Mouse (Mus musculus): ENCODE measurements around the gene Thtpa. TPM values are rescaled to one million over a fixed set of nuclear protein-coding genes. Genes with fewer than 3 reads are reported as not detected.
A peak's percentile ranks its signal among the peaks of the same experiment; 100 is the strongest.

Thtpa gene
- total RNA-seq, 2 experiments from 2014 or later: 13.2 to 17.5 TPM

GRCm38 (mm10) chr14:55105836-55106809, 11.5 kb downstream of the Thtpa start, which contains the start of gene Ap1g2:
Gene Ap1g2, minus strand, starts transcription at chr14:55106593.
- DNase-seq: peak; percentile 90

GRCm38 (mm10) chr14:55106990-55107389, 12.4 kb downstream of the Thtpa start:
- DNase-seq: no peak

- DNase-seq: peak; percentile 18
Measured at GRCm38 (mm10) chr14:55108202-55108870, 13.8 kb downstream of the Thtpa start.

DNA sequence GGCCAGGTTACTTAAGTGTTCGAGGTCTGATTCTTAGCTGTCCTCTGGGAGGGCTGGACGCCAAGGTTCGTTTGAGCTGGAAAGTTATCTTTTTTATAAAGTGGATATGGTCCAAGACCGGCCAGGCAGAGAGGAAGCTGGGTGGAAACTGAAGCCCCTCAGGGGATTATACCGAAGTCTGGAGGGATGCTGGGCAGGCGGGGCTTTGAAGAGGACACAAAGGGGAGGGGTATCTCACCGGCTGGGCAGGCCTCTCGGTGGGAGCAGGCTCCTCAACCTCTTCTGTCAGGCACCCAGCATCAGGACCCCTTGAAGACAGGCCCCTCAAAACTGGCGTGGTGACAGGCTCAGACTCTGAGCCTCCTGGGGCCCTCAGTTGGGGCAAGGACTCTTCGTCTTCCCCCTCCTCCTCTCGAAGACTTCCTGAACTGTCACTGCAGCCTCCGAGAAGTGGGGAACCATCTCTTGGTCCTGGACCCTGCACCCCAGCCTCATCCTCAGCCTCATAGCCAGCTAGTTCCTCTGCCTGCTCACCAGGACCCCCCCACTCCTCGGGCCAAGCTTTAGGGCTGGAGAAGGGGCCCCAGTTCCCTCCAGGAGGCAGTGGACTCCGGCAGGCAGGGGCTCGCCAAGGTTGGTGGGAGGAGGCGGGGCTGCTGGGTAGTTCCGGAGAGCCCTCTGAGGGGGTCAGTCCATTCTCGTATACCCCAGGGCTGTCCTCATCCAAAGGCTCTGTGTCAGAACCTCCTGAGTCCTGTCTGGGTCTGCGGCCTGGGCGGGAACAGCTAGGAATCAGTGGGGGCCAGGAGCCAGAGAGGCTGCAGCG, 14.7 kb downstream of the Thtpa start:
- DNase-seq: no peak

DNA sequence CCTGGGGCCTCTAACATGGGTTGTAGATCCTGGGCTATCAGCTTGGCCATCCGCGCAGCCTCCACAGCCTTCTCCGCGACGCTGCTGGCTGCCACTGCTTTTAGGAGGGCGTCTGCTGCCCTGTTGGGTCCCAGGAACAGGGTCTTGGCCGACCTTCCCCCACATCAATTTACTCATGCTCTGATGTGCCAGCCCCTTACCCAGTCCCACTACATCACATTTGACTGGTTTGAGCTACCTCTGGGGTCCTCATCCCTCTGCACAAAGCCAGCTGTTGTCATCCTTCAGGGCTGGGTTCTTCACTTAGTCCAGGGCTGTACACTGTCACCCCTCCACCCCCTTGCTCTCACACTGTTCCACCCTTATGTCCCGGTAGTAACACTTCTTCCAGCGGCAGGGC, 15.5 kb downstream of the Thtpa start:
- DNase-seq: no peak

- no peak for DNase-seq
Measured at GRCm38 (mm10) chr14:55111720-55112119, 17.1 kb downstream of the Thtpa start.

GRCm38 (mm10) chr14:55113351-55113974, 18.9 kb downstream of the Thtpa start:
- DNase-seq: no peak

- peak; percentile 34 for DNase-seq
Measured at GRCm38 (mm10) chr14:55113975-55114645, 19.5 kb downstream of the Thtpa start.

DNA sequence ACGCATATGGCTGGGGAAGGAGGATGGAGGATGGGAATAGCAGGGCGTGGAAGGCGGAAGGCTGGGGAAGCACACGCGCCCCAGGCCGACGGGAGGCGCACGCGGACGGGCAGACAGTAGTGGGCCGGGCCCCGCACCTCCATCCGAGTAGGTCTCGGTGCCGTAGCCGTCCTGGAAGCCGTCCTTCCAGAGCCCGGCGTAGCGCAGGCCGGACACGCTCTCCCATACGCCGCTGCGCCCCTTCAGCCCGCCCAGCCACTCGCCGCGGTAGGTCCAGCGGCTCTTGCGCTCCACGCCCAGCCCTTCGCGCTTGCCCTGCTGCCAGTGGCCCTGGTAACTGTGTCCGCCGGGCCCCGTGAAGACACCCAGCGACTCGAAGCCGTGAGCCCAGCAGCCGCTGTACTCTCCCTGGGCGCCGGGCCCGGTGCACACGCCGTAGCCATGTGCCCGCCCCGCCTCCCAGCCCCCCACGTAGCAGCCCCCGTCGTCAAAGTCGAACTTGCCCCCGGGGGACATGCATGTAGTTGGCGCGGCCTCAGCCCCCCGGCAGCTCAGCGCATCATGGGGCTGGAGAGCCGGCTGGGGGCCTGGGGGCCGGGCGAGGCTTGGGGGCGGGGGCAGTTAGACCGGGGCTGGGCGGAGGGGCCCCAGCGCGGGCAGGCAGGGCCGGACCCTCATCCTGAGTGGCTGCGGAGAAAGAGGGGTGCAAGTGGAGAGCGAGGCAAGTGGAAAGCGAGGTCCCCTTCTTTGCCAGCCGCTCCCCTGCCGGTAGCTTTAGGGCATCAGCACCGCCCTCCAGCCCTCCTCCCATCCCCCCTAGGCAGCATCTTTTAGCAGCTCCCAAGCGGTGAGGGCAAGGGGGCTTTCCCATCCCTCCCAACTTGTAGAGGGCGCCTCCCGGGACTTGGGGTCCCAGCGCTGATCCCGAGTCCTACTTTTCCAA, 20.4 kb downstream of the Thtpa start:
- DNase-seq: peak; percentile 73

- no peak for DNase-seq
Measured at GRCm38 (mm10) chr14:55115846-55116245, 21.3 kb downstream of the Thtpa start.

GRCm38 (mm10) chr14:55116425-55117200, 22.0 kb downstream of the Thtpa start, which contains the start of gene Jph4:
Gene Jph4, minus strand, starts transcription at chr14:55116935.
- DNase-seq: peak; percentile 15

GRCm38 (mm10) chr14:55118852-55119251, 24.3 kb downstream of the Thtpa start:
- DNase-seq: peak; percentile 56

- no peak for DNase-seq
Measured at GRCm38 (mm10) chr14:55119421-55120134, 25.0 kb downstream of the Thtpa start.

DNA sequence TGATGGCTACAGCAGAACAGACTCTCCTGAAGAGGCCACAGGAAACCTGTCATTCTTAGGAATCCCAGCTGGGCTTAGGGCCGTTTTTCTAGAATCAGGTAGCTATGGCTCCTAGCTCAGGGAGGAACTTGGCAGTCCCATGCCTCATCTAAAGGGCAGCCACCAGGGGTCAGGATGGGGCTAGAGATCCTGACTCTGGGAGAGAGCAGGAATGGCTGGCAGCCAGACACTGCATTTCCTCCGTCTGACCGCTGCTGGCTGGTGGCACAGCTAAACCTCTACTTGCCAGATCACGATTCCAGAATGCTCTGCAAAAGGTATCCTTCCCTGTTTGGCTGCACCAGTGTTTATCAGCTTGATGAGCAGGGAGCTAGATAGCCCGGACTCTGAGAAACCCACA, 27.4 kb downstream of the Thtpa start:
- peak; percentile 91 for DNase-seq

DNA sequence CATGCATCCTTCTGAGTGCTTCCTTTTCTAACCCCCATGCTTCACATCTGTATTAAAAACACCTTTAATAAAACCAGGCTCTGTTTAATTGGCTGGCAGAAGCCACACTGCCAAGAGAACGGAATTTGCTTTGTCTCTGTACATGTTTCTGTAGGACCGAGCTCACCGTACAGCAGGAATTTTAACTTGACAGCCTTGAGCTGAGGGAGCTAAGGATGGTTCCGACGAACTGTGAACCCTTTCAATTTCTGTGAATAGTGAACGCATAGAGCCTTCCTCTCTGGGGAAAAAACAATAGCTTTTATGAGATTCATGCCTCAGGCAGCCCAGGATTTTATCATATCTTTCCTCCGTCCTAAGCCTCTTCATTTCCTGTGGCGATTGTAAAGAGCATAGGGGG, 27.8 kb downstream of the Thtpa start:
- DNase-seq: no peak

DNA sequence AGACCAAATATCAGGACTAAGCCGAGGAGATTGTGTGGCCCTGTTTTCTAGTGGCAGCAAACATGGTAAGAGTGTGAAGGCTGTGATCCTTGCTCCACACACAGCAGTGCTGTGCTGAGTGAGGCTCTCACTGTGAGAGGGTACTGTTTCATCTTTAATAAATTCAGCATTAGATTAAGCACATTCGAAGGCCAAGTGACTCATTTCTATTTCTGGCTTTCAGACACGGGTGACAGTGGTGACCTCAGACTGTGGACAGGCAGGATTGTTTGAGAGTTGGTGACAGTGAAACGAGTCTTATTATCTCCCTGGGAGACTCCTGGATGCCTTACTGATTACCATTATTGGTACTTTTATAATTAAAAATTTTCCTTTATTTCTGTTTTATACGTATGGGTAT, 31.1 kb downstream of the Thtpa start:
- no peak for DNase-seq

- no peak for DNase-seq
Measured at GRCm38 (mm10) chr14:55126521-55126920, 31.9 kb downstream of the Thtpa start.

DNA sequence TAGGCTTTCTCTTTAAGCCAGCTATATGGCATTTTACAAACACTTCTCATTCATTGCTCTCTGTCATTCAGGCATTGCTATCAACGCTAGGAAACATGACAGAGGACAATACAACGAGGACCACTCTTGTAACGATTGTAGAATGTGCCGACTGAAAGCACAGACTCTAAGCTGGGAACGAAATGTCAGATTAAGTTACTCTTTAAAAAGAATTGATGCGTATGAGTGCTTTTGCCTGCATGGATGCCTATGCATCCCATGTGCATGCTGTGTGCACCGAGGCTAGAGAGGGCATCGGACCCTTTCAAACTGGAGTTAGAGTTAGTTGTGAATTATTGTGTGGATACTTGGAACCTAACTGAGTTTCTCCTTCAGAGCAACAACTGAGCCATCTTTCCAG, 41.1 kb downstream of the Thtpa start:
- DNase-seq: no peak

- DNase-seq: no peak
Measured at GRCm38 (mm10) chr14:55139313-55139712, 44.7 kb downstream of the Thtpa start.

All from adrenal gland, postnatal 10 days (tissue).